Mouse (Mus musculus) bone marrow macrophage, adult 2 months (primary cell): ENCODE measurements around the gene Schip1.

ENCODE experiments used
- CTCF ChIP-seq: IDR thresholded peaks from 2 replicates; pipeline ENCODE4 v1.5.1; 2012; ENCODE audit warnings: low read depth, mild to moderate bottlenecking, low read length, moderate library complexity
- POLR2A ChIP-seq: IDR thresholded peaks from 2 replicates; pipeline ENCODE4 v1.6.1; 2012; ENCODE audit warnings: mild to moderate bottlenecking, low read depth, low read length, borderline replicate concordance

DNA sequence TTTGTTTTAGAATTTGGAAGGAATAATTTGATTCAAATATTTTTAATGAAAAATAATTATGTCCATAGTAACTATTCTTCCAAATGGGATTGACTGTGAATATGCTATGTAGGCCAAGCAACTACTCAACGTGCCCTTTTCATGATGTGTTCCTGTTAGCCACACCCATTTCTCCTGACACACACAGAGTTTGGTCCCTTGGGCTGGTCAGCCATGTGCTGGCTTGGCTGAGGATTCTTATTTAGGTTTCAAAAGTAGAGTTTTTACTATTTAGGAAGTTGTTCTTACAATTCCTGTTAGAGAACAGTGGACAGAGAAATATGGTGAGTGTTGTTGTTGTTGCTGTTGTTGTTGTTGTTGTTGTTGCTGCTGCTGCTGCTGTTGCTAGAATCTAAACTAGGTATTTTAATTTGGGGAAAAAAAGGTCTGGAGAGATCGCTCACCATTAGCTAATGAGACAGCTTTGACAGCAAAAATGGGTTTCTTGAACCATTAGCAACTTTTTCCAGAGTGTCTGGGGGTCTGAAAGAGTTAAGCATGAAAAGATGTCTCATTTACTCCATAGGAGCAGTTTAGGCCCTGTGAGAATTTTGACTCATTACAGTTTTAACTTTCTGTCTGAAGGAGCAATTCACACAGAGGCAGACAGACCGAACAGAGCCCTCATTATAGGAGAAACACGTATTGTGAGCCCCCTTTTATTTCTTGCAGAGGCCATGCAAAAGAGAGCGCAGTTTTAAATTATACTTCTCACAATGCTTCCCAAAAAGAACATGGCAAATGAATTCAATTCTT, 74.4 kb downstream of the Schip1 start:
- TF ChIP-seq CTCF (no peak), POLR2A (no peak)
